Mouse (Mus musculus) heart, embryonic 11.5 days (tissue): ENCODE data around the gene Ap1g2. TPM values are rescaled to one million over a fixed set of nuclear protein-coding genes. Genes with fewer than 3 reads are reported as not detected.

ENCODE experiments used
- ATAC-seq: fragments of 200-750 bp; cut with Nextera tagmentation; replicated peaks from 2 replicates; pipeline ENCODE4 v1.8.0; 2017; ENCODE audit warnings: moderate library complexity; ENCODE audit not compliant: insufficient number of reproducible peaks, low FRiP score, low TSS enrichment
- H3K27ac ChIP-seq: fragments of 300-500 bp; sonication (generic); 2 replicates; pipeline ENCODE4 v1.5.1; 2014; ENCODE audit warnings: mild to moderate bottlenecking, low read depth, low read length
- H3K27me3 ChIP-seq: fragments of 300-500 bp; sonication (generic); 2 replicates; pipeline ENCODE4 v1.6.1; 2014; ENCODE audit warnings: mild to moderate bottlenecking, low read length, mixed read lengths; ENCODE audit not compliant: control insufficient read depth, insufficient read depth
- H3K36me3 ChIP-seq: fragments of 300-500 bp; sonication (generic); 2 replicates; pipeline ENCODE4 v1.6.1; 2014; ENCODE audit warnings: mild to moderate bottlenecking, low read length, moderate library complexity, mixed read lengths; ENCODE audit not compliant: control insufficient read depth, insufficient read depth
- H3K4me1 ChIP-seq: fragments of 300-500 bp; sonication (generic); 2 replicates; pipeline ENCODE4 v1.6.1; 2014; ENCODE audit warnings: low read length; ENCODE audit not compliant: control insufficient read depth, insufficient read depth
- H3K4me2 ChIP-seq: fragments of 300-500 bp; sonication (generic); 2 replicates; pipeline ENCODE4 v1.6.1; 2014; ENCODE audit warnings: mild to moderate bottlenecking, moderate library complexity
- H3K4me3 ChIP-seq: fragments of 300-500 bp; sonication (generic); 2 replicates; pipeline ENCODE4 v1.5.1; 2014; ENCODE audit warnings: low read depth, low read length
- H3K9ac ChIP-seq: fragments of 300-500 bp; sonication (generic); 2 replicates; pipeline ENCODE4 v1.6.1; 2014; ENCODE audit warnings: mild to moderate bottlenecking, low read depth, low read length, moderate library complexity
- H3K9me3 ChIP-seq: fragments of 300-500 bp; sonication (generic); replicated peaks from 2 replicates; pipeline ENCODE4 v1.6.1; 2016; ENCODE audit warnings: low read length; ENCODE audit not compliant: control insufficient read depth
- WGBS: fragments of 180-500 bp; shearing (Covaris S2); extraction: QIAGEN DNeasy Blood & Tissue Kit; methylation state at CpG from one replicate; pipeline ENCODE4 v1.1.7; 2014; ENCODE audit not compliant: insufficient replicate concordance; 5-methylcytosine and 5-hydroxymethylcytosine counted together
- polyA plus RNA-seq: library from polyadenylated mRNA; unstranded; fragments of >200 nt; fragmentation: Nextera tagmentation; extraction: Ambion mirVana; gene quantifications from 2 replicates; pipeline ENCODE4 v1.2.1, GENCODE M21; 2014

The Ap1g2 gene
- polyA plus RNA-seq, 1 experiment from 2014 or later: 9.1 TPM

DNA sequence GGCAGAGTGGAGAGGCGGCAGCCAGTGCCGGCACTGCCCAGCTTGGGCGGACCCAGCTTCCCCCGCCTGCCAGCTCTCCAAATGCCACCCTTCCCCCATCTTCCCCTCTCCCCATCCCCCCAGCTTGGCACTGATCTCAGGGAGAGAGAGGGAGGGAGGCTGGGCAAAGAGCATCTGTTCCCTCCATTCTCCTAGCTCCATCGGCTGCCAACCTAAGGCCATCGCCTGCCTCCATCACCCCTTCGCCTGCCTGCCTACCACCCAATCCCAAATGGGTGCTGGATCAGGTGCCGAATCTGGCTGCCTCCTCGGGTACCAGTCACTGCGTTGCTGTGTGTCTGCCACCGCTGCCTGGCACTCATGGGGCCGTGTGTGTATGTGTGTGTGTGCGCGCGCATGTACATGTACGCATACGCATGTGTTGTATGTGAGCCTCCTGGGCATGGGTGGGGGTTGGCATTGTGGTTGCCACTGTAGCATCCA lies 52.6 kb downstream of the Ap1g2 start:
- no peak overlapping the region for H3K9ac ChIP-seq
- no peaks in the 10 kb centered on the region for H3K9me3 ChIP-seq
- no peak overlapping the region for H3K4me2 ChIP-seq
- H3K27ac ChIP-seq: no peak overlapping the region
- no peaks in the 10 kb centered on the region for H3K4me1 ChIP-seq
- WGBS: 86% methylated on average over 17 of the region's 17 CpGs
- no peak overlapping the region for H3K4me3 ChIP-seq
- 0 out of 2 replicates have a peak, but pooled peaks cover 4% of the 10 kb centered on the region for H3K27me3 ChIP-seq
- ATAC-seq: no peak
- no peaks in the 10 kb centered on the region for H3K36me3 ChIP-seq

DNA sequence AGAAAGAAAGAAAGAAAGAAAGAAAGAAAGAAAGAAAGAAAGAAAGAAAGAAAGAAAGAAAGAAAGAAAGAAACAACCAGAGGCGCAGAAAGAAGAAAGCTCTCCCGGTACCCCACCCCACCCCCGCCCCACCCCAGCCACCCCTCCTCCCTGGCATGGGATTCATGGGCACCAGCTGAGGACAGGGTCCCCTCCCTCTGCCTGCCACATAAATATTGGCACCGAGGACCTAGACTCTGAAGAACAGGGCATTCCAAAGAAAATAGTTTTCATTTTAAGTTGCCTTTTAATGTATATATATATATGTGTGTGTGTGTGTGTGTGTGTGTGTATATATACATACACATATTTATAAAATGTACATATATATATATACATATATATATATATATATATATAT lies 53.3 kb downstream of the Ap1g2 start:
- ATAC-seq: no peak
- Histone ChIP-seq H3K9ac (no peak overlapping the region), H3K9me3 (no peaks in the 10 kb centered on the region), H3K4me2 (no peak overlapping the region), H3K27me3 (0 out of 2 replicates have a peak, but pooled peaks cover 4% of the 10 kb centered on the region), H3K27ac (no peak overlapping the region), H3K4me3 (no peak overlapping the region), H3K36me3 (no peaks in the 10 kb centered on the region), H3K4me1 (no peaks in the 10 kb centered on the region)
- WGBS: 80% methylated on average over 4 of the region's 4 CpGs

DNA sequence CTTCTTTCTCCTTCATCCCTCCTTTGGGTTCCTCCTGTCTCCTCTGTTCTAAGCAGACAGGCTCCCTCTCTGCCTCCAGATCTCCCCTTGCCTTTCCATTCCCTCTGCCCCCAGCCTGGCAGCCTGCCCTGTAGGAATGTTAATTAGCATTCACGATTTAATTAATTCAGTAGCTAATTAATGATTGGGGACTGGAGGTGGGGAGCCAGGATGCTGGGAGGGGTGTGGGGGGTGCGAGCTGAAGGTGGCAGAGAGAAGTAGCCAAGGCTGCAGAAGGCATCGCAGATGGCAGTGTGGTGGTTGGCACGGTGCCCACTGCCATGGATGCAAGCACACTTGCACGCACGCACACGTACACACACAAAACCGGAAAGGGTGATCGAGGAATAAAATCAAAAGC lies 53.9 kb downstream of the Ap1g2 start:
- ATAC-seq: no peak
- 0 out of 2 replicates have a peak, but pooled peaks cover 4% of the 10 kb centered on the region for H3K27me3 ChIP-seq
- 83% methylated on average over 9 of the region's 9 CpGs for WGBS
- no peak overlapping the region for H3K4me2 ChIP-seq
- H3K4me3 ChIP-seq: no peak overlapping the region
- no peaks in the 10 kb centered on the region for H3K36me3 ChIP-seq
- H3K9me3 ChIP-seq: no peaks in the 10 kb centered on the region
- H3K9ac ChIP-seq: no peak overlapping the region
- no peak overlapping the region for H3K27ac ChIP-seq
- H3K4me1 ChIP-seq: no peaks in the 10 kb centered on the region

Other genes with a start within 250 kb of the Ap1g2 start
- gene Homez, start 235.6 kb downstream of the Ap1g2 start, polyA plus RNA-seq: 6.5 and 6.7 TPM in 2 replicates
- gene Ppp1r3e, start 229.0 kb downstream of the Ap1g2 start, polyA plus RNA-seq: 0.94 and 1.8 TPM in 2 replicates
- 3.3 TPM in 2 replicates for gene Bcl2l2, start 223.2 kb downstream of the Ap1g2 start, polyA plus RNA-seq
- gene Gm20521, start 223.2 kb downstream of the Ap1g2 start, polyA plus RNA-seq: 0.31 TPM in 1 of 2 replicates, not detected in the other
- gene Pabpn1, start 214.1 kb downstream of the Ap1g2 start, polyA plus RNA-seq: 89.5 and 99.0 TPM in 2 replicates
- gene Slc22a17, start 193.5 kb downstream of the Ap1g2 start, polyA plus RNA-seq: 26.0 and 28.7 TPM in 2 replicates
- gene Efs, start 180.5 kb downstream of the Ap1g2 start, polyA plus RNA-seq: 11.0 and 12.7 TPM in 2 replicates
- not detected in 2 replicates for gene Il25, start 173.9 kb downstream of the Ap1g2 start, polyA plus RNA-seq
- 0.49 and 0.90 TPM in 2 replicates for gene Cmtm5, start 170.3 kb downstream of the Ap1g2 start, polyA plus RNA-seq
- 2,306 and 2,903 TPM in 2 replicates for gene Myh6, start 139.7 kb downstream of the Ap1g2 start, polyA plus RNA-seq
- not detected in 2 replicates for gene Gm17428, start 129.7 kb downstream of the Ap1g2 start, polyA plus RNA-seq
- 3,446 and 4,122 TPM in 2 replicates for gene Myh7, start 112.0 kb downstream of the Ap1g2 start, polyA plus RNA-seq
- 60.3 and 62.1 TPM in 2 replicates for gene Ngdn, start 91.1 kb downstream of the Ap1g2 start, polyA plus RNA-seq
- 2.9 and 3.1 TPM in 2 replicates for gene Zfhx2, start 14.3 kb downstream of the Ap1g2 start, polyA plus RNA-seq
- gene Thtpa, start 11.8 kb downstream of the Ap1g2 start, polyA plus RNA-seq: 12.4 and 15.1 TPM in 2 replicates
- gene Jph4, start 10.3 kb upstream of the Ap1g2 start, polyA plus RNA-seq: 0.31 and 0.59 TPM in 2 replicates
- not detected in 2 replicates for gene Dhrs2, start 115.4 kb upstream of the Ap1g2 start, polyA plus RNA-seq